Mouse (Mus musculus): ENCODE data around the gene Bves. TPM values are rescaled to one million over a fixed set of nuclear protein-coding genes. Genes with fewer than 3 reads are reported as not detected.
A peak's percentile ranks its signal among the peaks of the same experiment; 100 is the strongest.

Gene Bves
- polyA plus RNA-seq, 1 experiment from 2014 or later = 1.9 TPM

- no peak overlapping the region for H3K4me3 ChIP-seq (ENCODE audit: low read length)
- ATAC-seq (ENCODE audit: low FRiP score, low TSS enrichment) = no peak
- no peak overlapping the region for H3K27ac ChIP-seq (ENCODE audit: low read length)
- H3K4me2 ChIP-seq (replicated peaks; ENCODE audit: low read depth, low read length) = no peak overlapping the region
- WGBS = 92% methylated on average over 5 of the region's 5 CpGs
- H3K36me3 ChIP-seq (ENCODE audit: insufficient read depth, low read length) = no peaks in the 10 kb centered on the region
- no peaks in the 10 kb centered on the region for H3K9me3 ChIP-seq (ENCODE audit: low read length)
- no peaks in the 10 kb centered on the region for H3K4me1 ChIP-seq (ENCODE audit: insufficient read depth, low read length)
- H3K9ac ChIP-seq (replicated peaks; ENCODE audit: low read length) = no peak overlapping the region
- no peaks in the 10 kb centered on the region for H3K27me3 ChIP-seq (ENCODE audit: insufficient read depth, low read length)
These were observed 30.4 kb upstream of the Bves start for GRCm38 (mm10) chr10:45305173-45305572.

- no peaks in the 10 kb centered on the region for H3K36me3 ChIP-seq (ENCODE audit: insufficient read depth, low read length)
- no peak overlapping the region for H3K4me3 ChIP-seq (ENCODE audit: low read length)
- WGBS = 82% methylated on average over 5 of the region's 5 CpGs
These were observed 24.4 kb upstream of the Bves start for GRCm38 (mm10) chr10:45311129-45311528.

GRCm38 (mm10) chr10:45311624-45312023 lies 23.9 kb upstream of the Bves start:
- no peak overlapping the region for H3K4me2 ChIP-seq (replicated peaks; ENCODE audit: low read depth, low read length)
- H3K4me1 ChIP-seq (ENCODE audit: insufficient read depth, low read length) = no peaks in the 10 kb centered on the region
- ATAC-seq (ENCODE audit: low FRiP score, low TSS enrichment) = no peak
- no peak overlapping the region for H3K9ac ChIP-seq (replicated peaks; ENCODE audit: low read length)
- no peaks in the 10 kb centered on the region for H3K9me3 ChIP-seq (ENCODE audit: low read length)
- whole genome bisulfite sequencing = 66% methylated on average over 7 of the region's 7 CpGs
- H3K27me3 ChIP-seq (ENCODE audit: insufficient read depth, low read length) = no peaks in the 10 kb centered on the region
- no peaks in the 10 kb centered on the region for H3K36me3 ChIP-seq (ENCODE audit: insufficient read depth, low read length)
- no peak overlapping the region for H3K27ac ChIP-seq (ENCODE audit: low read length)
- H3K4me3 ChIP-seq (ENCODE audit: low read length) = no peak overlapping the region

More at GRCm38 (mm10) chr10:45311129-45311528, 24.4 kb upstream of the Bves start:
- Histone ChIP-seq H3K9me3 (ENCODE audit: low read length) (no peaks in the 10 kb centered on the region), H3K9ac (replicated peaks; ENCODE audit: low read length) (no peak overlapping the region), H3K27ac (ENCODE audit: low read length) (no peak overlapping the region), H3K4me2 (replicated peaks; ENCODE audit: low read depth, low read length) (no peak overlapping the region), H3K27me3 (ENCODE audit: insufficient read depth, low read length) (no peaks in the 10 kb centered on the region), H3K4me1 (ENCODE audit: insufficient read depth, low read length) (no peaks in the 10 kb centered on the region)
- no peak for ATAC-seq (ENCODE audit: low FRiP score, low TSS enrichment)

- H3K36me3 ChIP-seq (ENCODE audit: insufficient read depth, low read length) = no peaks in the 10 kb centered on the region
- no peaks in the 10 kb centered on the region for H3K27me3 ChIP-seq (ENCODE audit: insufficient read depth, low read length)
- WGBS = 87% methylated on average over 16 of the region's 16 CpGs
- no peak overlapping the region for H3K9ac ChIP-seq (replicated peaks; ENCODE audit: low read length)
- no peak overlapping the region for H3K27ac ChIP-seq (ENCODE audit: low read length)
- no peak overlapping the region for H3K4me2 ChIP-seq (replicated peaks; ENCODE audit: low read depth, low read length)
- H3K9me3 ChIP-seq (ENCODE audit: low read length) = 0 out of 2 replicates have a peak, but pooled peaks cover 3% of the 10 kb centered on the region
- H3K4me3 ChIP-seq (ENCODE audit: low read length) = no peak overlapping the region
- ATAC-seq (ENCODE audit: low FRiP score, low TSS enrichment) = no peak
- no peaks in the 10 kb centered on the region for H3K4me1 ChIP-seq (ENCODE audit: insufficient read depth, low read length)
These were observed 20.7 kb upstream of the Bves start for GRCm38 (mm10) chr10:45314865-45315264.

- Histone ChIP-seq H3K36me3 (ENCODE audit: insufficient read depth, low read length) (no peaks in the 10 kb centered on the region), H3K4me1 (ENCODE audit: insufficient read depth, low read length) (no peaks in the 10 kb centered on the region), H3K27ac (ENCODE audit: low read length) (no peak overlapping the region), H3K4me2 (replicated peaks; ENCODE audit: low read depth, low read length) (no peak overlapping the region), H3K9me3 (ENCODE audit: low read length) (0 out of 2 replicates have a peak, but pooled peaks cover 3% of the 10 kb centered on the region), H3K4me3 (ENCODE audit: low read length) (no peak overlapping the region), H3K27me3 (ENCODE audit: insufficient read depth, low read length) (no peaks in the 10 kb centered on the region), H3K9ac (replicated peaks; ENCODE audit: low read length) (no peak overlapping the region)
- 87% methylated on average over 5 of the region's 5 CpGs for WGBS
- no peak for ATAC-seq (ENCODE audit: low FRiP score, low TSS enrichment)
These were observed 16.6 kb upstream of the Bves start for GRCm38 (mm10) chr10:45318922-45319321.

GRCm38 (mm10) chr10:45320296-45320695 lies 15.3 kb upstream of the Bves start:
- no peak for ATAC-seq (ENCODE audit: low FRiP score, low TSS enrichment)

GRCm38 (mm10) chr10:45324159-45324558 lies 11.4 kb upstream of the Bves start:
- 30% methylated on average over 1 of the region's 1 CpGs for WGBS

More at GRCm38 (mm10) chr10:45320296-45320695, 15.3 kb upstream of the Bves start:
- no peaks in the 10 kb centered on the region for H3K27me3 ChIP-seq (ENCODE audit: insufficient read depth, low read length)
- H3K4me3 ChIP-seq (ENCODE audit: low read length) = no peak overlapping the region
- H3K4me1 ChIP-seq (ENCODE audit: insufficient read depth, low read length) = no peaks in the 10 kb centered on the region
- H3K4me2 ChIP-seq (replicated peaks; ENCODE audit: low read depth, low read length) = no peak overlapping the region
- WGBS = 82% methylated on average over 3 of the region's 3 CpGs
- no peak overlapping the region for H3K9ac ChIP-seq (replicated peaks; ENCODE audit: low read length)
- H3K27ac ChIP-seq (ENCODE audit: low read length) = no peak overlapping the region
- no peaks in the 10 kb centered on the region for H3K36me3 ChIP-seq (ENCODE audit: insufficient read depth, low read length)
- 0 out of 2 replicates have a peak, but pooled peaks cover 3% of the 10 kb centered on the region for H3K9me3 ChIP-seq (ENCODE audit: low read length)

GRCm38 (mm10) chr10:45328196-45329000 lies 7.2 kb upstream of the Bves start:
- no peak overlapping the region for H3K27ac ChIP-seq (ENCODE audit: low read length)
- no peaks in the 10 kb centered on the region for H3K4me1 ChIP-seq (ENCODE audit: insufficient read depth, low read length)
- ATAC-seq (ENCODE audit: low FRiP score, low TSS enrichment) = no peak
- no peaks in the 10 kb centered on the region for H3K27me3 ChIP-seq (ENCODE audit: insufficient read depth, low read length)
- H3K9me3 ChIP-seq (ENCODE audit: low read length) = no peaks in the 10 kb centered on the region
- no peak overlapping the region for H3K4me2 ChIP-seq (replicated peaks; ENCODE audit: low read depth, low read length)
- no peaks in the 10 kb centered on the region for H3K36me3 ChIP-seq (ENCODE audit: insufficient read depth, low read length)
- WGBS = 83% methylated on average over 7 of the region's 7 CpGs
- H3K9ac ChIP-seq (replicated peaks; ENCODE audit: low read length) = no peak overlapping the region
- no peak overlapping the region for H3K4me3 ChIP-seq (ENCODE audit: low read length)

More at GRCm38 (mm10) chr10:45324159-45324558, 11.4 kb upstream of the Bves start:
- Histone ChIP-seq H3K27ac (ENCODE audit: low read length) (no peak overlapping the region), H3K36me3 (ENCODE audit: insufficient read depth, low read length) (no peaks in the 10 kb centered on the region), H3K4me3 (ENCODE audit: low read length) (no peak overlapping the region), H3K4me2 (replicated peaks; ENCODE audit: low read depth, low read length) (no peak overlapping the region), H3K9me3 (ENCODE audit: low read length) (no peaks in the 10 kb centered on the region), H3K4me1 (ENCODE audit: insufficient read depth, low read length) (no peaks in the 10 kb centered on the region), H3K27me3 (ENCODE audit: insufficient read depth, low read length) (no peaks in the 10 kb centered on the region), H3K9ac (replicated peaks; ENCODE audit: low read length) (no peak overlapping the region)
- ATAC-seq (ENCODE audit: low FRiP score, low TSS enrichment) = no peak

GRCm38 (mm10) chr10:45334925-45335324 lies 647 bp upstream of the Bves start:
- 28% methylated on average over 7 of the region's 7 CpGs for WGBS
- Histone ChIP-seq H3K27me3 (ENCODE audit: insufficient read depth, low read length) (peaks cover 20% of the 10 kb centered on the region), H3K4me3 (ENCODE audit: low read length) (peak overlapping the region; percentile 62), H3K36me3 (ENCODE audit: insufficient read depth, low read length) (no peaks in the 10 kb centered on the region), H3K4me2 (replicated peaks; ENCODE audit: low read depth, low read length) (peak overlapping the region; percentile 94), H3K27ac (ENCODE audit: low read length) (no peak overlapping the region), H3K9ac (replicated peaks; ENCODE audit: low read length) (no peak overlapping the region), H3K4me1 (ENCODE audit: insufficient read depth, low read length) (no peaks in the 10 kb centered on the region; the same call in 1 of the 2 replicates), H3K9me3 (ENCODE audit: low read length) (no peaks in the 10 kb centered on the region)
- ATAC-seq (ENCODE audit: low FRiP score, low TSS enrichment) = 0 out of 2 replicates have a peak, but pooled peaks have one; percentile 47

- ATAC-seq (ENCODE audit: low FRiP score, low TSS enrichment) = no peak
- Histone ChIP-seq H3K4me2 (replicated peaks; ENCODE audit: low read depth, low read length) (no peak overlapping the region), H3K36me3 (ENCODE audit: insufficient read depth, low read length) (no peaks in the 10 kb centered on the region), H3K27me3 (ENCODE audit: insufficient read depth, low read length) (peaks cover 18% of the 10 kb centered on the region), H3K4me1 (ENCODE audit: insufficient read depth, low read length) (no peaks in the 10 kb centered on the region; the same call in 1 of the 2 replicates), H3K27ac (ENCODE audit: low read length) (no peak overlapping the region), H3K9ac (replicated peaks; ENCODE audit: low read length) (no peak overlapping the region), H3K9me3 (ENCODE audit: low read length) (no peaks in the 10 kb centered on the region), H3K4me3 (ENCODE audit: low read length) (no peak overlapping the region)
- WGBS = 75% methylated on average over 7 of the region's 7 CpGs
These were observed 3.5 kb downstream of the Bves start for GRCm38 (mm10) chr10:45339106-45339505.
